Mouse (Mus musculus) heart, adult 2 months (tissue): ENCODE measurements at regions not wholly inside any gene's neighbourhood (a gene's known extent, or its start where the extent isn't known, plus 50 kb on each side); places are given as distances from the start of the nearest gene placed in this dataset.

ENCODE experiments used
- DNase-seq, 2 experiments: peaks; one replicate each; pipeline ENCODE4 v3.0.0; 2021
- H3K27ac ChIP-seq: fragments of 200-600 bp; 2 replicates; pipeline ENCODE4 v1.8.1; 2022
- H3K27me3 ChIP-seq: fragments of 200-500 bp; 2 replicates; pipeline ENCODE4 v1.6.1; 2012; ENCODE audit warnings: mild to moderate bottlenecking, low read length, inconsistent platforms, mixed read lengths; ENCODE audit not compliant: control insufficient read depth, insufficient read depth
- H3K36me3 ChIP-seq: fragments of 200-500 bp; 2 replicates; pipeline ENCODE4 v1.6.1; 2012; ENCODE audit warnings: low read length, inconsistent platforms; ENCODE audit not compliant: control insufficient read depth, insufficient read depth
- H3K4me1 ChIP-seq: fragments of 200-500 bp; 2 replicates; pipeline ENCODE4 v1.6.1; 2011; ENCODE audit warnings: low read length; ENCODE audit not compliant: control insufficient read depth, insufficient read depth
- H3K4me3 ChIP-seq: fragments of 200-600 bp; 2 replicates; pipeline ENCODE4 v1.8.1; 2022
- H3K79me2 ChIP-seq: fragments of 200-500 bp; replicated peaks from 2 replicates; pipeline ENCODE4 v1.6.1; 2012; ENCODE audit warnings: mild to moderate bottlenecking, inconsistent platforms, low read length, moderate library complexity, mixed read lengths; ENCODE audit not compliant: control insufficient read depth, insufficient read depth
- H3K9ac ChIP-seq: fragments of 200-500 bp; 2 replicates; pipeline ENCODE4 v1.6.1; 2012; ENCODE audit warnings: low read depth, mild to moderate bottlenecking, control low read depth, inconsistent platforms, low read length, mixed read lengths
- CTCF ChIP-seq: fragments of 200-600 bp; IDR thresholded peaks from 2 replicates; pipeline ENCODE4 v1.8.1; 2022; ENCODE audit warnings: antibody characterized with exemption, mild to moderate bottlenecking, moderate library complexity
- EP300 ChIP-seq: fragments of 200-500 bp; IDR thresholded peaks from 2 replicates; pipeline ENCODE4 v1.6.1; 2011; ENCODE audit warnings: low read depth, low read length, control low read depth; ENCODE audit not compliant: insufficient read depth
- POLR2A ChIP-seq: fragments of 200-500 bp; IDR thresholded peaks from 2 replicates; pipeline ENCODE4 v1.6.1; 2011; ENCODE audit warnings: mild to moderate bottlenecking, low read depth, low read length, control low read depth; ENCODE audit not compliant: insufficient read depth
- WGBS: fragments of 180-500 bp; shearing (Covaris S2); methylation state at CpG from one replicate; pipeline ENCODE4 v1.1.7; 2018; 5-methylcytosine and 5-hydroxymethylcytosine counted together
- intact Hi-C: fragments of 180-260 bp; cut with DNase I; formaldehyde crosslinking; loops from one replicate; pipeline ENCODE4 v1.15.1; 2025

- Histone ChIP-seq H3K4me3 (no peak overlapping the region), H3K27ac (peak overlapping the region; percentile 82), H3K79me2 (no peaks in the 10 kb centered on the region), H3K27me3 (no peaks in the 10 kb centered on the region), H3K36me3 (peaks cover 3% of the 10 kb centered on the region; the same call in 1 of the 2 replicates), H3K4me1 (peaks cover 12% of the 10 kb centered on the region; the same call in 1 of the 2 replicates), H3K9ac (no peak overlapping the region)
- peak in 1 of 2 experiments; percentile 18 for DNase-seq
- TF ChIP-seq POLR2A, result no peak
- TF ChIP-seq EP300, result peak; percentile 87
- intact Hi-C loops, result loop anchor here (2.0 to 10.0 kb wide), 3 partner anchors 324 to 477 kb away; no protein-coding TSS in a partner anchor
- 50% methylated on average over 1 of the region's 1 CpGs for WGBS
These were observed 149.1 kb downstream of the Kitl start for GRCm38 (mm10) chr10:100164526-100164925.

GRCm38 (mm10) chr10:100170836-100171235, 155.4 kb downstream of the Kitl start:
- Histone ChIP-seq H3K36me3 (no peaks in the 10 kb centered on the region), H3K4me1 (no peaks in the 10 kb centered on the region), H3K27ac (no peak overlapping the region), H3K4me3 (no peak overlapping the region), H3K9ac (no peak overlapping the region), H3K27me3 (no peaks in the 10 kb centered on the region), H3K79me2 (no peaks in the 10 kb centered on the region)
- TF ChIP-seq POLR2A (no peak), EP300 (no peak), CTCF (peak; percentile 83)
- intact Hi-C loops, result loop anchor here (2.0 to 10.0 kb wide), 3 partner anchors 259 to 530 kb away; no protein-coding TSS in a partner anchor
- DNase-seq, result no peak

GRCm38 (mm10) chr10:100197673-100198072, 137.8 kb upstream of the Gm4301 start:
- Histone ChIP-seq H3K79me2 (no peaks in the 10 kb centered on the region), H3K27ac (no peak overlapping the region), H3K4me3 (no peak overlapping the region), H3K9ac (no peak overlapping the region), H3K36me3 (no peaks in the 10 kb centered on the region), H3K27me3 (no peaks in the 10 kb centered on the region), H3K4me1 (no peaks in the 10 kb centered on the region)
- no peak for TF ChIP-seq POLR2A
- intact Hi-C loops, result no loop called here
- peak in 1 of 2 experiments; percentile 7 for DNase-seq

- H3K4me3 ChIP-seq, result no peak overlapping the region
- H3K27ac ChIP-seq, result no peak overlapping the region
- no peaks in the 10 kb centered on the region for H3K79me2 ChIP-seq
- no peak for DNase-seq
- H3K27me3 ChIP-seq, result no peaks in the 10 kb centered on the region
- no peaks in the 10 kb centered on the region for H3K36me3 ChIP-seq
- no peak for TF ChIP-seq POLR2A
- no peak for TF ChIP-seq EP300
- no peak for TF ChIP-seq CTCF
- intact Hi-C loops, result no loop called here
- no peaks in the 10 kb centered on the region for H3K4me1 ChIP-seq
- no peak overlapping the region for H3K9ac ChIP-seq
- 51% methylated on average over 8 of the region's 8 CpGs for WGBS
These were observed 136.3 kb upstream of the Gm4301 start for GRCm38 (mm10) chr10:100199090-100199690.

- no peak for TF ChIP-seq CTCF
- no peak for TF ChIP-seq EP300
- no peak for DNase-seq
- Histone ChIP-seq H3K79me2 (no peaks in the 10 kb centered on the region), H3K36me3 (no peaks in the 10 kb centered on the region), H3K27ac (no peak overlapping the region), H3K4me1 (no peaks in the 10 kb centered on the region), H3K27me3 (no peaks in the 10 kb centered on the region), H3K4me3 (no peak overlapping the region), H3K9ac (no peak overlapping the region)
- 41% methylated on average over 8 of the region's 8 CpGs for WGBS
- intact Hi-C loops, result no loop called here
These were observed 135.0 kb upstream of the Gm4301 start for GRCm38 (mm10) chr10:100200431-100200830.

- Histone ChIP-seq H3K36me3 (no peaks in the 10 kb centered on the region), H3K9ac (no peak overlapping the region), H3K4me1 (no peaks in the 10 kb centered on the region), H3K27me3 (no peaks in the 10 kb centered on the region), H3K4me3 (no peak overlapping the region), H3K27ac (no peak overlapping the region), H3K79me2 (no peaks in the 10 kb centered on the region)
- WGBS, result 76% methylated on average over 10 of the region's 10 CpGs
- intact Hi-C loops, result no loop called here
- no peak for DNase-seq
- TF ChIP-seq EP300, result no peak
- TF ChIP-seq POLR2A, result no peak
- no peak for TF ChIP-seq CTCF
These were observed 128.6 kb upstream of the Gm4301 start for GRCm38 (mm10) chr10:100206617-100207530.
